Mouse (Mus musculus) testis, postnatal 14 days (tissue): ENCODE measurements around the gene Dhx37.
"Not testable (repeated sequence)": the region's sequence is repeated elsewhere in the genome, so short reads cannot be mapped to it uniquely, and the experiment has no call there.

ENCODE experiments used
- DNase-seq: peaks from one replicate; pipeline ENCODE4 v3.0.0; 2021; ENCODE audit warnings: low spot score

Gene Dhx37

DNA sequence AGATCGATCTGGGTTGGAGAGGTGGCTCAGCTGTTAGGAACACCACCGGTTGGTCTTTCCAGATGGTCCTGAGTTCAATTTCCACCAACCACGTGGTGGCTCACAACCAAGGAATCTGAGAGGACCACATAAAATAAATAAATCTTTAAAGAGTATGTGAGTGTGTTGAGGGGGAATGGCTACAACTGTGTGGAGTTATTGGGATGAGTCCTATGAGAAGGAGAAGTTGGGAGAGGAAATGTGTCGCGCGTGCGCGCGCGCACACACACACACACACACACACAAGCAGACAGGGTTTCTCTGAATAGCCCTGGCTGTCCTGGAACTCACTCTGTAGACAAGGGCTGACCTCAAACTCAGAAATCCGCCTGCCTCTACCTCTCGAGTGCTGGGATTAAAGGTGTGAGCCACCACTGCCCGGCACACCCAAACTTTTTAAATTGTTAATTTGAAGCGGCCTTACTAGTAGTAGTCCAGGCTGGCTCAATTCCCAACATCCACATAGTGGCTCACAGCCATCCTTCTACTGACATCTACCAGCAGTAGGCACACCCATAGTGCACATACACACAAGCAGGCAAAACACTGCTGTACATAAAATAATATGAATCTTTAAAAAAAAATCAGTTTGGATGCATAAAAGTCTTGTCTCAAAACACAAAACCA lies 25.9 kb downstream of the Dhx37 start:
- no peak for DNase-seq

DNA sequence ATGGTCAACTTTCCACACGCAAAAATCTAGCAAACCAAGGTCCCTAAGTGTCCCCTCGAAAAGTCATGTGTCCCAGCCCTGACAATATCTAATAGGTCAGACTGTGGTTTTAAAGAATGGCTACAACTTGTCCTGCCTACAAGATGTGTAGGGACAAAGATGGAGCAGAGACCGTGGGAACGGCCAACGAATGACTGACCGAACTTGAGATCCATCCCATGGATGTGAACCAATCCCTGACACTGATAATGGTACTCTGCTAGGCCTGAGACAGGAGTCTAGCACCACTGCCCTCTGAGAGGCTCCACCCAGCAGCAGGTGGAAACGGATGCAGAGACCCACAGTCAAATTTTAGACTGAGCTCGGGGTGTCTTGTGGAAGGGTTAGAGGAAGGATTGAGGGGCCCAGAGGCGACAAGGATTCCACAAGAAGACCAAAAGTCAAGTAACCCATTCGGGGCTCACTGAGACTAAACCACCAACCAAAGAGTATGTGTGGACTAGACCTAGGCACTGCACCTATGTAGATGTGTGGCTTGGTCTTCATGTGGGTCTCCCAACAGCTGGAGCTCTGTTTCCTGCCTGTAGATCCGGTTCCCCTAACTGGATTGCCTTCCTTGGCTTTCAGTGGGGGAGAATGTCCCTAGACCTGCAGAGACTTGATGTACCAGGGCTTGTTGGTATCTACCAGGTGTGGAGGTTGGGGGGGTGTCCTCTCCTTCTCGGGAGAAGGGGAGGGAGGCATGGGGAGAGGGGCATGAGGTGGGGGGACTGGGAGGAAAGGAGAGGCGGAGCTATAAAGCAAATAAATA lies 26.7 kb downstream of the Dhx37 start:
- no peak for DNase-seq

DNA sequence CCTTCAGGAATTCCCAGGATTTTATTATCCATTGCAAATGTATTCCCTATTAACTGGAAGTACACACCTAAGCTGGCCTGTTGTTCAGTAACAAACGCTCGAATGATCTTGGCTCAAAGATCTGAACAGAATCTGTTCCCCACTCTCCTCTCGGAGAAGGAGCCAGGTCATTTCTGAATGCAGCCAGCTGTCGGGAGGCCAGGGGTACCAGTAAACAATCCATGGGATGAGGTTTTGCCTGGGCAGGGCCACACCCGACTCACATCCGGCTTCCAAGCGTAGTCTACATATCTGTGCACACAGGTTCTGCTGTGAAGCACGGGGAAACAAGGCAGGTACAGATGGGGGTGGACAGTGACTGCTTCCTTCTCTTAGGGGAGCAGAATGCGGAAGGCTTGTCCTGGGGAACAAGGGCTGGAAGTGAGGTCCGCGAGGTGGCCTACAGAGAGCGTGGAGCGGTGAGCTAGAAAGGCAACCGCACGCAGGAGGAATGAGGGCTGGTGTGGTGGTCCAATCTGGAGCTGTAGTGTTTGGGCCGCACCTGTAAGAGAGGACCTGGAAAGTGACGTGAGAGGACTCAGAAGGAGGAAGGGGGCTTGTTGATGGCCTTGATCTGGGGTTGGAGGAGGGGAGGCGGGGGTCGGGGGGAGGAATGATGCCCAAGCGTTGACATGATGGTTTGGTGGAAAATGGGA lies 27.5 kb downstream of the Dhx37 start:
- DNase-seq = no peak

DNA sequence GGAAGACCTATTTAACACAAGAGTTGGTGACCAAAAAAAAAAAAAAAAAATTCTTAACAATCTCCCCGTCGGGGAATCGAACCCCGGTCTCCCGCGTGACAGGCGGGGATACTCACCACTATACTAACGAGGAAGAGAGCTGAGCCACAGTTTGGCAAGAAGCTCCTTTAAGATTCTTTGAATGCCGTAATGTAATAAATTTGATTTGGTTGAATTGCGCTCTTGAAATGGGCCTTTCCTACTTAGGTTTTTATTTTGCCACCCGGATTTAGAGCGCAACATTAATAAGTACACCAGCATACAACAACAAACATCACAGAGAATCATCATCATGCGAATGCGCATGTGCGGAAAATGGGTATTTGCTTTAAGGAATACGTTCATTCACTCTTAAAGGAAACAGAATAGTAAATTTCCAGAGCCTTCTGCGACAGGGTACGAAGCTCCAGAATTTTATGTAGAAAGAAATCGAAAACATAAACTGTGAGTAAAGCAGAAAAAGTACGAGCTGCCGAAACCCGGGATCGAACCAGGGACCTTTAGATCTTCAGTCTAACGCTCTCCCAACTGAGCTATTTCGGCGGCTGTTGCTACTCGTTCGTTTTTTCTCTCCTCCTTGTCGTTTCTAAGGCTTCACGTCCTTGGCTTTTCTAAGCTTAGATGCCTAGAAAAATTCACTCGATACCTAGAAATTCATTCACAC lies 28.2 kb downstream of the Dhx37 start:
- peak; percentile 68 for DNase-seq

DNA sequence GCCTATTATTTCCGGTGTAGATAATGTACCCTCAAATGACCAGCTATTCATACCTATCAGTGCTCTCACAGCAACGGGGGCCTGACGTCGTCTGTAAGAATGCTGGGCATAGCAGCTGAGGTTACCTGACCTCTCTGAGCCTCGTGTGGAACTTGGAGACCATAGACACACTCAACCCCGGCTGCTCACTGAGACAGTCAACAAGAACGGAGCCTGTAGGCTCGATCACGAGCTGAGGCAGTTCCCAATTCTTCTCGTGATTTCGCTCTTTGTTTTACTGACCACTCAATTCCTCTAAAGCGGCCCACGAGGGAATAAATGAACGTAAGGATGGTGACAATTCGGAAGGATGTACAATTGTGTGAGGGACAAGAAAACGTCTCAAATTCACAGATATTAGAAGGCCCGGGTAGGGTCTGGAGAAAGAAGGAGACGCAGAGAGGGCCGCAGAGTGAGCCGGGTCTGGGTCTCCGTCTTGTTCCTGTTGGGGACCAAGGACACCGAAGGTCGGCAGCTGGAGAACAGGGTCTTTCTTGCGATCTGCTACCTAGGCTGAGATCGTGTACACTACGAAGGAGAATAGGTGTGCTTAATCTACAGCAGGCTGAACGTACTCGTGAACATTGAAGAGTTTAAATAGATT lies 28.9 kb downstream of the Dhx37 start:
- DNase-seq = peak; percentile 50

DNA sequence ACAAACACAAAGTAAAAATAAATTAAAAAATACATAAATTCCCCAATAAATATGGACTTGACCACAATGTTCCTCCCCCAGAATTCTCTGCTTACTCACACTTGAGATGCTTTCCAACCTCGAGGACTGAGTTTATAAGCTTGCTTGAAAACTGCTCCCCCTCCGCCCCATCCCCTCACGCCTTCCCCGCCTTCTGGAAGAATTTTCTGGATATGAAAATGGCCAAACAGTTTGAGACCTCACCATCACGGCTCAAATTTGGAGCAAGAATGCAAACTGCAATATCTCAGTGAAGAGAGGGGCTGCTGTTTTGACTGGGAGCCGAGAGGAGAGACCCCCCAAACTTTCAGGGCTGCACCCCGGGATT lies 29.4 kb downstream of the Dhx37 start:
- DNase-seq = no peak

DNA sequence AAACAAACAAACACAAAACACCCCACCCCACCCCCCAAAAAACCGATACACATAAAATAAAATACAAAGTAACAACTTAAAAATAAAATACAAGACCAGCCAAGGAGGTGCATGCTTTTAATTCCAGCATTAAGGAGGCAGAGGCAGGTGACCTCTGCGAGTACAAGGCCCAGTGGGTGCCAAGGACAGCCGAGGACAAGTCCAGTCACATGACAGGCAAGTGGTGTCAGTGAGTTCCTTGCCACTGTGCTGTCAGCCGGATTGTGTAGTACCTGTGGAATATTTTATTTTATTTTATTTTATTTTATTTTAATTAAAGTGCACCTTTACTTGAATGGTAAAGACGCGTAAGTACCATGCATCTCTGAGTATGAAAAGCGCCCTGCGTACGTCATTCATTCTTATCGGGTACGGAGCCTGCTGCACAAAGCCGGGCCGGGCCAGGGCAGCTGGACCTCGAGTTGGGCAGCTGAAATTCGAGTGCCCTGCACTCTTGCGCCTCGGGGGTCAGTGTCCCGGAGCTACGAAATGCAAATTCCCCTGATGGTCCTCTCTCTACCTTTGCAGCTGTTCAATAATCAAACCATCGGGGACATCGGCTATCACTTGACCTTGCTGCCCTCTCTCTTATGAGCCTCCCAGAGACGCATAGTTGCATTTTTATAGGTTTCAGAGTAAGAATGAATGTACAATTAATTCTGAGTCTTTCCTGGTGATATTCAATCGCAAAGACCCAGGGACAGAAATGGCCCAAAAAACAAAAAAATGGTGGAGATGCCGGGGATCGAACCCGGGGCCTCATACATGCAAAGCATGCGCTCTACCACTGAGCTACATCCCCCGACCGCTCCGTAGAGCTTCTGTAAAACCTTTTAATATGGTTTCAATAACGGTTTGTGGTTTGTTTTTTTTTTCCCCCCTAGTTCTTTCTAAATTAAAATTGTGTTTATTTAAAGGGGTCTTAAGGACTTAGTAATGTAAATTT lies 30.1 kb downstream of the Dhx37 start:
- DNase-seq = peak; percentile 46

DNA sequence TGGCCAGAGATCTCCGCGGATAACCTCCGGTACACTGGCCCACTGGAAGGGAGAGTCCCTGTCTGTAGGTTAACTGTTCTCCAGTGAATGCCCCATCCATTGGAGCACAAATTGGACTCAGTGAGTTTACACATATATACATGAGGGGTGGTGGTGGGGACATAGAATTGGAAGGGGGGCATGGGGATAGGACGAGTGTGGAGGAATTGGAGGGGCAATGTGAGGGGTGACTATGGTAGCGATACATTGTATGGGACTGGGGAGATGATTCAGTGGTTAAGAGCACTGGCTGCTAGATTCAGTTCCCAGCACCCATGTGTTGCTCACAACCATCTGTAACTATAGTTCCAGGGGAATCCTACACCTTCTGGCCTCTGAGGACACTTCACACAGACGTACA lies 30.9 kb downstream of the Dhx37 start:
- no peak for DNase-seq

DNA sequence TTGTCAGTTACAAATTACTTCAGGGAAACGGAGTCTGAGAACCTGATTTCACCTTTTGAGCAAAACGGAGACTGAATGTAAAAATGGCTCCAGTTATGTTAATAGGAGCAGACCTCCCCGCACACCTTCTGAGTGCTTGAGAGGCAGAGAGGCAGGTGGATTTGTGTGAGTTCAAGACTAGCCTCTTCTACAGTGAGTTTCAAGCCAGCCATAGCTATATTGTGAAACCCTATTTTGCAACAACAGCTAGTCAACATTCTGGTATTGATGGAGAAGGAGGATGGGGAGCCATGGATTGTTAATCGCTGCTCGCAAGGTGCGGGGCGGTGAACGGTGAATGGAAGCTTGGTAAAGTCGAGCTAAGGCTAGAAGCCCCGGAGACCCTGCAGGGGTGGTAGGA lies 31.4 kb downstream of the Dhx37 start:
- no peak for DNase-seq

DNA sequence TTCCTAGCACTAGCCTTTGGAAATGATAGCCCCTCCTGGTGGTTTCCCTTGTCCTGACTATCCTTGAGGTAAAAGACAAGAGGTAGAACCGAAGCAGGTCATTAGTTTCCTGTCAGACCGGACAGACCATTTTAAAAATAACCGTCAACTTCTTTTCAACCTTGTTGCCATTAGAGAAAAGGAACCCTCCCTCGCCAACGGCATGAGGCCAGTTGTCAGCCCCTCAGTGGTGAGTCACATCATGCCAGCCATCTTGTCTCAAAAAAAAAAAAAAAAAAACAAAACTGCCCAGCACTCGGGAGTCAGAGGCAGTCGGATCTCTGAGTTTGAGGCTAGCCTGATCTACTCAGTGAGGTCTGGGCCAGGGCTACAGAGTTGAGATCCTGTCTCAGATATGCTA lies 33.0 kb downstream of the Dhx37 start:
- no peak for DNase-seq

DNA sequence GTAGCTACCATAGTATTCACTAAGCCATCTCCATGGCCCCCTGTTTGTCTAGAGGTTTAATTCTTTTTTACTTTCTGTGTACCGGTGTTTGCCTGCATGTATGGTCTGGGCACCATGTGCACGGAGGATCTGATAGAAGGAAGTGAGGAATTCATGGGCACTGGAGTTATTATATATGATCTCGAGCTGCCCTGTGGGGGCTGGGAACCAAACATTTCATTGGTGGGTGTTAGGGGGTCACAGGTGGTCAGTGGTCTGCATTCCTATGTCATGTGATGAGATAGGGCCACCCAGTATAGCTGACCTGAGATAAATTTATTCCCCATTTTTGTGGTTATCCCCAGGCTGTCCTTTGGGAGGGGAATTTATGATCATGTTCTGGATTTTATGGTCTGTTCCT lies 38.9 kb downstream of the Dhx37 start:
- no peak for DNase-seq

DNA sequence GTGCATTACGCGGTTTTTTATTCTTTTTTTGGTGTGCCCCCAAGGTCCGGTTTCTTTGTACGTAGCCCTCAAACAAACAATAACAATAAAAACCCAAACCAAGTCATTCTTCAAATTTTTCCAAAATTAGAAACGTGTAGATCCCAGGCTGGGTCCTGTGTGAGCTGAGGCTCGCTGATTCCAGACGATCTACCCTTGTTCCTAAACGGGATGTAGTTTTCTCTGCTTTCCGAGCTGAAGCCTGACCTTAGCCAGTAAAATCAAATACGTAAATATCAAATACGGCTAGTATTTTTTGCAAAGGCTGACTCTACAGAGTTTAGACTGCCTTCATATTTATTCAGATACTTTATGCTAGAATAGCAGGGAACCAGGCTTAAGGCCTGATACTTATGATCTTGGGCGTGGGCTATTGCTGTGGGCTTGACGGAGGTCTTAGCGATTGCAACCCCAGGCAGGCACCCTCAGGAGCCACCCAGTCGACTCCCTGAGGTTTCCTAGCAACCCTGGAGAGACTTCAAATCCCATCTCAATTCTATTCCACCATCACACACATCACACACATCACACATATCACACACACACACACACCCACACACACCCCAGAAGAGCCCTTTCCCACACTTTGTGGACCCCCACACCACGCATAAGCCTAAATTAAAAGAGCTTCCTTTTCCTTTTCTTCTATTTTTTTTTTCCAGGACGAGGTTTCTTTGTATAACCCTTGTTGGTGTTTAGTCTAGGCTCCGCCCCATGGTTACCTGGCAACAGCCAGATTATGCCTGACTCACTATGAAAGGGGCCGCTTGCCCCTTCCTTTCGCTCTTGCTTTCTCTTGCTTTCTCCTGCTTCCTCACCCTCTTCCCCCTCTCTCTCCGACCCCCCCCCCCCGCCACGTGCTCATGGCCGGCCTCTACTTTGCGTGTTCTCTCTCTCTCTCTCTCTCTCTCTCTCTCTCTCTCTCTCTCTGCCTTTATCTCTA lies 40.0 kb downstream of the Dhx37 start:
- peak; percentile 74 for DNase-seq

DNA sequence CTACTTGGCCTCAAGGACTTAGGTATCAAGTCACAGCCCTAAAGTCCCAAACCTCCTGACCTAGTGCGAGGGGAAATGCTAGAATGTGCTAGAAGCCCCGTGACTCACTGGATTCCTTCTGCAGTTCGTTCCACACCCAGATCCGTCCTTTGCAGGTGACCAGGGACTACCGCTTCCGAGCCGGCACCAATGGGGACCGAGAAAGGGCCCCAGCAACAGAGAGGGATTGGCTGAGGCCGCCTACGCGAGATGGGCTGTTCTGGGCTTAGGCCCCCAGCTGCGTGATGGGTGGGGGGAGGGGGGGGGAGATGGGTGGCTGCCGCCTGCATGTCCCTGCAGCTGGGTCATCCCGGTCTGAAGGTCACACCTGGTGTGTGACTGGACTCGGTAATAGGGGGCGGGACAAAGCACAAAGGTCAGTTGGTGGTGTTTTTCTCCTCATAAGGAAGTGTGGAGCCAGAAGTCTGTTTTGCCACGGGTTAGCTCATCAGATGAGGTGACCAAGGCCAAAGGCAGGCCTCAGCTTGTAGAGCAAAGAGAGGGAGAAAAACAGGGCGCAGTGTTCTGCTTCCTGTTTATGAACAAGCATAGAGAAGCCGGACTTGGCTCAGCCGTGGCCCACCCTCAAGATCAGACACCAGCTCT lies 40.8 kb downstream of the Dhx37 start:
- peak; percentile 92 for DNase-seq

DNA sequence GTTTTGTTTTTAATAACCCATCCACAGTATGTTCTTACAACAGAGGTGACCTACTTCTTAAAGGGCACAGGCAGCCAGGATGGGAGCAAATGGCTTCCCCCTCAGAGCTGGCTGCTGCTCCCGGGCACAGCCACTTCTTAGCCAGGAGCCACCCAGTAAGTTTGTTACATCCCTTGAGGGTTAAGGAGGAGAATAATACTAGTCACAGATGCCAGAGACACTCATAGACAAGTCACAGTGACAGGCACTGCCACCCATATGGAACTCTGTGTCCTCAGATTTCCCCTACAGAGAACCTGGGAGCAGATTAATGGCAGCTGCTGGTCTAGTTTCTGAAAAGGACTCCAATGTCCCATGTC lies 41.3 kb downstream of the Dhx37 start:
- DNase-seq = no peak

DNA sequence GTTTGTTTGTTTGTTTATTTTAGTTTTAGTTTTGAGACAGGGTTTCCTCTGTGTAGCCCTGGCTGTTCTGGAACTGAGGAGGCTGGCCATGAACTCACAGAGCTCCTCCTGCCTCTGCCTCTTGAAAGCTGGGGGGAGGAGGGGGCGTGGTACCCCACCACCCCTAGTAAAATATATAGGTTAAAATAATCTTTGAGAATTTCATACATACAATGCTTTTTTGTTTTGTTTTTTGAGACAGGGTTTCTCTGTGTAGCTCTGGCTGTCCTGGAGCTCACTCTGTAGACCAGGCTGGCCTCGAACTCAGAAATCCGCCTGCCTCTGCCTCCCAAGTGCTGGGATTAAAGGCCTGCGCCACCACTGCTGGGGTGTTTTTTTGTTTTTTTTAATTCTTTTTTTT lies 41.7 kb downstream of the Dhx37 start:
- not testable (repeated sequence) for DNase-seq

DNA sequence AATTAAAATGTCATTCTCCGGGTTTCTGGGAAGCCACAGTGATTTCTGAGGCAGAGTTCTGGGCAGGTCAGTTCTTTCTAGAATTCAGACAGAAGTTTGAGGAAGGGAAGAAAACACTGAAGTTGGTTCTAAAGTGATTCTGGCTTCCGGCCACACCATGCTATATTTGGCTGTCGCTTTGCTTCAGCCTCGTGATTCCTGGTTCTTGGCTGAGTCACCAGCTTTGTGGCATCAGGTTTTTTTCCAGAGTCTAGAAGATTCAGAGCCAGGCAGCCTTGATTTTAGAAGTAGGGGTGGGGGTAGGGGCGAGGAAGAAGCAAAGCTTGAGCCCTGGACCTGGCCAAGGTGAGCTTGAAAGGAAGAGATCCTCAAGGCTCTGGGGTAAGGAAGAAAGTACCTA lies 42.3 kb downstream of the Dhx37 start:
- DNase-seq = no peak

DNA sequence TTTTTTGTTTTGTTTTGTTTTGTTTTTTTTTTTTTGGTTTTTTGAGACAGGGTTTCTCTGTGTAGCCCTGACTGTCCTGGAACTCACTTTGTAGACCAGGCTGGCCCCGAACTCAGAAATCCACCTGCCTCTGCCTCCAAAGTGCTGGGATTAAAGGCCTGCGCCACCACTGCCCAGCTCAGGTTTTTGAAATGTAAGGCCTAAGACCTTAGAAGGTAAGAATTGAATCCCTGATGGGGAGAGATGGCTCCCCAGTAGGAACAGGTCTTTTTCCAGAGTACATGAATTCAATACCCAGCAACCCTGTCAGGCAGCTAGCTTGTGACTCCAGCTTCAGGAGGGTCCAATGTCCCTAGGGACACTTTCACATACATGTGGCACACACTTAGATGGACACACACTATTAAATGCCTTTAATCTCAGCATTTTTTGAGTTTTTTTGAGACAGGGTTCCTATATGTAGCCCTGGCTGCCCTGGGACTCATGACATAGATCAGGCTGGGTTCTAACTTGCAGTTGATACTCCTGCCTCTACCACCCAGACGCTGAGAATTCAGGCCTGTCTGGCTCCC lies 42.9 kb downstream of the Dhx37 start:
- no peak for DNase-seq

DNA sequence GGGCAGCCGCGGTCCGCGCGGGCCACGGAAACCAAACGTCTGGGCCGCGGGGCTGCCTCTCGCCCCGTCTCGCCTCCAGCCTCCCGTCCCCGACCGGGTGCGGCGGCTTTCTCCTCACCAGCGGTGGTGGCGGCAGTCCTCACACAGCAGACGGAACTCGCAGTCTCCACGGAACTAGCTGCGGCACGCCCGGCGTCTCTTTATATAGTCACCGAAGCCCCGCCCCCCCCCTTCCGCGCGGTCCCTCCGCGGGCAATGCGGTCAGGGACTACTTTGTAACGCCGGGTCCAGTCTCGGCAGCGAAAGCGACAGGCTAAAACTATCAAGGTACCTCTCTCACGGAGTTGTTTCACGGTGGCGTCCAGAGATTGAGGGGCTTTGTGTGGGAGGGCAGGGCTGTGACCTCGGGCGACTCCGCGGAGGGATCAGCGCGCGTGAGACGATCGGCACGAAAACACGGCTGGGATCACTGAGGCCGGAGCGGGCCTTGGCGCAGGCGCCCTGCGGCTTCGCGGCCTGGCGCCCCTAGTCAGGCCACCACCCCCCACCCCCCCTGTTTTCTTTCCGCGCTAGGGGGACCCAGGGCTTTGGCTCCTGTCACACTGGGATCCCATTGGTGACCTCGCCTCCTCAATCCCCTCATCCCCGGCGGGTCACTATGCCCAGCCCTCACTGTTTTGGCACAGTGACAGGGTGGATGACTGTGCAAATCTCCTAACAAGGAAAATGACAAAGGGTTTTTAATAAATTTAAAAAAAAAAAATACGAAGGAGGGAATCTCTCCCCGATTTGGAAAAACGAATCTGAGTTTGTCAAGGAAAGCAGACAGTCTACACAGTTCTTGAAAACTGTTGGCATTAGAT lies 44.1 kb downstream of the Dhx37 start, which contains the start of gene Ubc:
Ubc (minus strand) TSS at position 624 of the 863 bp plus-strand sequence.
- DNase-seq = peak; percentile 86
